Mouse (Mus musculus): ENCODE results near the gene Gabrq.

Gabrq gene

GRCm38 (mm10) chrX:72824776-72825588, at the start of gene Gabrq:
Gene Gabrq, plus strand, starts transcription at chrX:72825178.
- peak; percentile 37 for DNase-seq (ENCODE audit: low spot score)

- DNase-seq (ENCODE audit: low spot score), result peak; percentile 58
Measured at GRCm38 (mm10) chrX:72788773-72789557, 36.0 kb upstream of the Gabrq start.

- DNase-seq (ENCODE audit: low spot score), result no peak
Measured at GRCm38 (mm10) chrX:72789558-72789871, 35.5 kb upstream of the Gabrq start.

- peak; percentile 82 for DNase-seq (ENCODE audit: low spot score)
Measured at GRCm38 (mm10) chrX:72819594-72819993, 5.4 kb upstream of the Gabrq start.

GRCm38 (mm10) chrX:72823310-72823709, 1.7 kb upstream of the Gabrq start:
- DNase-seq (ENCODE audit: low spot score), result no peak

- DNase-seq (ENCODE audit: low spot score), result no peak
Measured at GRCm38 (mm10) chrX:72825589-72825905, 569 bp downstream of the Gabrq start.
